14 mouse cellular contexts compared by ENCODE assay signal in the genomic region with DNA sequence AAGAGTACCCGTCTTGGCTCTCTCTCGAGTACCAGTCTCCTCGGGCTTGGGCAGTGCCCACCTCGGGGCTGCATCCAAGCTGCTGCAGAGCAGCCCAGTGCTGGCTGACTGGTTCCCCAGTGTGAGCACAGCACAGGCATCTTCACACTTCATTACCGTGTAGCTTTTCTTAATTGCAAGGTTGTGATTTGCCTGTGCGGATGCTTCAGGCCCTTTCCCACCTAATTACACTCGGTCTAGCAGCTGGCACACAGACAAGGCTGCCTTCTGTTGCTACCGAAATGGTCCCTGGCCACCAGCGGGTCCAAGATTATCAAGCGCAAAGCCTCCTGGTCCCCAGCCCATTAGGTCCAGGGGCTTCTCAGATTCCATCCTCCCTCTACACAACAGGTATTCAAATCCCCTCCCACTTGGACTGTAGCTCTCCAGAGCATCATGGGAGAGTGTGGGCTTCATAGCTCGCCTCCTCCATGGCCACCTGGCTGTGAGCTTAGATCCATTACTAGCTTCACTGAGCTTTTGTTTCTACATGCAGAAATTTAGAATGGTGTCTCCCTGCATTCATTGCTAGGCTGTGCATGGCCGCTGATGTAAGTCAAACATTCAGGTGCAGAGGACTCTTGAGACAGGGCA. TPM values are rescaled to one million over a fixed set of nuclear protein-coding genes. Genes with fewer than 3 reads are reported as not detected.
DNase-seq lines count a peak whose midpoint lies in the region; ATAC-seq lines count a peak whose summit lies in the region.
"Had no signal": no experiment of that assay in that cellular context is flagged by ENCODE, and none has a peak within 500 bp of the region (broad histone marks: within the 10 kb centered on the region; RNA-seq: fewer than 3 reads in every experiment).

No protein-coding gene starts in this region.

- no peaks in the 10 kb centered on the region for H3K4me1 ChIP-seq in kidney, embryonic 16.5 days (ENCODE audit: insufficient read depth, low read length)
- H3K4me1 ChIP-seq in hindbrain, embryonic 15.5 days (replicated peaks), result peaks cover 10% of the 10 kb centered on the region; the same call in 1 of the 2 replicates

- H3K9me3 ChIP-seq in kidney, embryonic 16.5 days (ENCODE audit: low read length), result no peaks in the 10 kb centered on the region
- H3K9me3 ChIP-seq in hindbrain, embryonic 15.5 days, result no peaks in the 10 kb centered on the region
- H3K9me3 ChIP-seq: midbrain, embryonic 12.5 days had no signal

- no peaks in the 10 kb centered on the region for H3K27me3 ChIP-seq in kidney, embryonic 16.5 days (ENCODE audit: insufficient read depth, low read length)
- no peaks in the 10 kb centered on the region for H3K27me3 ChIP-seq in hindbrain, embryonic 15.5 days
- H3K27me3 ChIP-seq: midbrain, embryonic 12.5 days had no signal

- H3K9ac ChIP-seq in kidney, embryonic 16.5 days (replicated peaks; ENCODE audit: low read length), result no peak overlapping the region
- H3K9ac ChIP-seq in hindbrain, embryonic 15.5 days, result no peak overlapping the region
- H3K9ac ChIP-seq: midbrain, embryonic 12.5 days had no signal

- H3K36me3 ChIP-seq in kidney, embryonic 16.5 days (ENCODE audit: insufficient read depth, low read length), result peaks cover 4% of the 10 kb centered on the region; the same call in 1 of the 2 replicates
- no peaks in the 10 kb centered on the region for H3K36me3 ChIP-seq in hindbrain, embryonic 15.5 days
- H3K36me3 ChIP-seq: midbrain, embryonic 12.5 days had no signal

- no peak for DNase-seq in kidney, adult 8-10 months
- DNase-seq in cerebellum, postnatal 14 days, result peak; percentile 87
- DNase-seq in gastrocnemius, postnatal 10 days, result no peak
- DNase-seq in ovary, postnatal 36 days (ENCODE audit: low spot score), result no peak
- no peak for DNase-seq in adrenal gland, adult 2 months
- DNase-seq: gastrocnemius, postnatal 36 days; heart, postnatal 10 days; kidney, postnatal 36 days; lung, adult 2 months; thymus, postnatal 25 days had no signal

- peak; percentile 46; the same call in 1 of the 2 replicates for ATAC-seq in kidney, embryonic 16.5 days (ENCODE audit: low FRiP score, low TSS enrichment)
- peak; percentile 60 for ATAC-seq in cerebellum, adult (ENCODE audit: insufficient number of reproducible peaks, low FRiP score, low TSS enrichment)
- peak; percentile 79 for ATAC-seq in hindbrain, embryonic 15.5 days (ENCODE audit: low FRiP score, low read depth)

- no peak overlapping the region for H3K4me2 ChIP-seq in kidney, embryonic 16.5 days (replicated peaks; ENCODE audit: low read depth, low read length)
- H3K4me2 ChIP-seq in hindbrain, embryonic 15.5 days, result no peak overlapping the region
- H3K4me2 ChIP-seq: midbrain, embryonic 12.5 days had no signal

- H3K4me3 ChIP-seq in kidney, embryonic 16.5 days (ENCODE audit: low read length), result no peak overlapping the region
- H3K4me3 ChIP-seq in hindbrain, embryonic 15.5 days, result no peak overlapping the region
- H3K4me3 ChIP-seq: midbrain, embryonic 12.5 days had no signal

- H3K27ac ChIP-seq in kidney, embryonic 16.5 days (ENCODE audit: low read length), result no peak overlapping the region
- peak overlapping the region; percentile 36 for H3K27ac ChIP-seq in hindbrain, embryonic 15.5 days (replicated peaks)
- H3K27ac ChIP-seq: midbrain, embryonic 12.5 days had no signal

- WGBS in kidney, embryonic 16.5 days, result 67% methylated on average over 12 of the region's 12 CpGs
- 42% methylated on average over 12 of the region's 12 CpGs for WGBS in hindbrain, embryonic 15.5 days

RNA-seq across cellular contexts. Expression of a gene that starts 57.0 kb away (rescaled TPM):
- polyA plus RNA-seq in kidney, embryonic 16.5 days (2015; fragmentation: Nextera tagmentation; extraction: Ambion mirVana), result 1.00 and 1.0 TPM in 2 replicates
- 0.22 and 0.31 TPM in 2 replicates for polyA plus RNA-seq in hindbrain, embryonic 15.5 days (2015; fragmentation: Nextera tagmentation; extraction: Ambion mirVana)
- 1 to 10 TPM; 2.0 to 2.1 TPM for total RNA-seq in gastrocnemius, postnatal 10 days (2021)
- 1 to 10 TPM; 1.1 to 1.8 TPM for total RNA-seq in adrenal gland, adult 2 months (2021)
- polyA plus RNA-seq in adrenal gland, adult 2 months (2012; rRNA removed), result 0.95 and 1.1 TPM in 2 replicates

Comparison
In these comparisons a context has a peak if more than half of its experiments do, and no peak if none do; other contexts are left out.
1. DNase-seq: peak in cerebellum, postnatal 14 days (2 of 2); none in kidney, adult 8-10 months (0 of 2), gastrocnemius, postnatal 10 days (single experiment), ovary, postnatal 36 days (single experiment) and adrenal gland, adult 2 months (single experiment).
2. Peak in every context shown above with its lines, with median percentiles within 50 percentile points of each other: ATAC-seq.